Mouse (Mus musculus) forebrain, embryonic 14.5 days (tissue): ENCODE measurements at regions not wholly inside any gene's neighbourhood (a gene's known extent, or its start where the extent isn't known, plus 50 kb on each side); places are given as distances from the start of the nearest gene placed in this dataset.

Source experiments
- ATAC-seq: fragments of 200-750 bp; cut with Nextera tagmentation; 2 replicates; pipeline ENCODE4 v1.8.0; 2017; ENCODE audit warnings: mild to moderate bottlenecking, moderate library complexity
- DNase-seq: peaks from one replicate; pipeline ENCODE4 v3.0.0-alpha.2; 2015; ENCODE audit warnings: low spot score
- H3K27ac ChIP-seq: fragments of 300-500 bp; sonication (generic); 2 replicates; pipeline ENCODE4 v1.5.1; 2014; ENCODE audit warnings: low read depth, mild to moderate bottlenecking, control low read depth, low read length, moderate library complexity
- H3K27me3 ChIP-seq: fragments of 300-500 bp; sonication (generic); replicated peaks from 2 replicates; pipeline ENCODE4 v1.6.1; 2014; ENCODE audit warnings: low read length, control low read depth, mixed read lengths; ENCODE audit not compliant: control insufficient read depth, insufficient read depth
- H3K36me3 ChIP-seq: fragments of 300-500 bp; sonication (generic); 2 replicates; pipeline ENCODE4 v1.6.1; 2014; ENCODE audit warnings: low read length, control low read depth; ENCODE audit not compliant: control insufficient read depth, insufficient read depth
- H3K4me1 ChIP-seq: fragments of 300-500 bp; sonication (generic); 2 replicates; pipeline ENCODE4 v1.6.1; 2014; ENCODE audit warnings: antibody characterized with exemption, low read length, control low read depth; ENCODE audit not compliant: control insufficient read depth, insufficient read depth
- H3K4me2 ChIP-seq: fragments of 300-500 bp; sonication (generic); 2 replicates; pipeline ENCODE4 v1.6.1; 2014; ENCODE audit warnings: mild to moderate bottlenecking, control low read depth, low read length
- H3K4me3 ChIP-seq: fragments of 300-500 bp; sonication (generic); 2 replicates; pipeline ENCODE4 v1.5.1; 2014; ENCODE audit warnings: low read depth, low read length, control low read depth
- H3K9ac ChIP-seq: fragments of 300-500 bp; sonication (generic); 2 replicates; pipeline ENCODE4 v1.6.1; 2014; ENCODE audit warnings: mild to moderate bottlenecking, low read length, control low read depth, moderate library complexity
- H3K9me3 ChIP-seq: fragments of 300-500 bp; sonication (generic); replicated peaks from 2 replicates; pipeline ENCODE4 v1.6.1; 2016; ENCODE audit warnings: low read length, control low read depth, mixed read lengths; ENCODE audit not compliant: control insufficient read depth
- WGBS: fragments of 180-500 bp; shearing (Covaris S2); extraction: QIAGEN DNeasy Blood & Tissue Kit; methylation state at CpG from one replicate; pipeline ENCODE4 v1.1.7; 2014; 5-methylcytosine and 5-hydroxymethylcytosine counted together

GRCm38 (mm10) chr15:7597805-7598204 is 199.6 kb upstream of the Egflam start:
- H3K27ac ChIP-seq, result no peak overlapping the region
- no peak overlapping the region for H3K9ac ChIP-seq
- DNase-seq, result no peak
- H3K9me3 ChIP-seq, result no peaks in the 10 kb centered on the region
- no peak for ATAC-seq
- H3K36me3 ChIP-seq, result no peaks in the 10 kb centered on the region
- H3K4me1 ChIP-seq, result no peaks in the 10 kb centered on the region
- H3K4me2 ChIP-seq, result no peak overlapping the region
- H3K4me3 ChIP-seq, result no peak overlapping the region
- no peaks in the 10 kb centered on the region for H3K27me3 ChIP-seq

- no peaks in the 10 kb centered on the region for H3K4me1 ChIP-seq
- H3K36me3 ChIP-seq, result no peaks in the 10 kb centered on the region
- no peaks in the 10 kb centered on the region for H3K27me3 ChIP-seq
- no peak overlapping the region for H3K9ac ChIP-seq
- no peak overlapping the region for H3K4me3 ChIP-seq
- H3K27ac ChIP-seq, result no peak overlapping the region
- ATAC-seq (no peak), DNase-seq (no peak)
- H3K9me3 ChIP-seq, result no peaks in the 10 kb centered on the region
- H3K4me2 ChIP-seq, result no peak overlapping the region
- 89% methylated on average over 2 of the region's 2 CpGs for WGBS
Observed at GRCm38 (mm10) chr15:7601540-7601939, 203.3 kb upstream of the Egflam start.

GRCm38 (mm10) chr15:7604847-7605246 is 205.8 kb upstream of the Gdnf start:
- Histone ChIP-seq H3K4me3 (no peak overlapping the region), H3K4me2 (no peak overlapping the region), H3K36me3 (no peaks in the 10 kb centered on the region), H3K27me3 (no peaks in the 10 kb centered on the region), H3K9ac (no peak overlapping the region), H3K27ac (no peak overlapping the region), H3K9me3 (no peaks in the 10 kb centered on the region), H3K4me1 (no peaks in the 10 kb centered on the region)
- ATAC-seq (no peak), DNase-seq (no peak)
- WGBS, result 91% methylated on average over 3 of the region's 3 CpGs

- H3K36me3 ChIP-seq, result no peaks in the 10 kb centered on the region
- no peaks in the 10 kb centered on the region for H3K27me3 ChIP-seq
- ATAC-seq (no peak), DNase-seq (no peak)
- no peaks in the 10 kb centered on the region for H3K9me3 ChIP-seq
- H3K4me3 ChIP-seq, result no peak overlapping the region
- no peak overlapping the region for H3K9ac ChIP-seq
- H3K27ac ChIP-seq, result no peak overlapping the region
- no peak overlapping the region for H3K4me2 ChIP-seq
- no peaks in the 10 kb centered on the region for H3K4me1 ChIP-seq
- 70% methylated on average over 2 of the region's 2 CpGs for WGBS
Observed at GRCm38 (mm10) chr15:7617954-7618353, 192.7 kb upstream of the Gdnf start.

GRCm38 (mm10) chr15:7623026-7623425 is 187.6 kb upstream of the Gdnf start:
- Histone ChIP-seq H3K36me3 (no peaks in the 10 kb centered on the region), H3K4me3 (no peak overlapping the region), H3K27me3 (no peaks in the 10 kb centered on the region), H3K4me2 (no peak overlapping the region), H3K4me1 (no peaks in the 10 kb centered on the region), H3K27ac (no peak overlapping the region), H3K9ac (no peak overlapping the region), H3K9me3 (no peaks in the 10 kb centered on the region)
- ATAC-seq, result no peak
- WGBS, result 85% methylated on average over 2 of the region's 2 CpGs
- no peak for DNase-seq

GRCm38 (mm10) chr15:7624689-7625472 is 185.8 kb upstream of the Gdnf start:
- 77% methylated on average over 6 of the region's 6 CpGs for WGBS
- Histone ChIP-seq H3K9ac (no peak overlapping the region), H3K36me3 (no peaks in the 10 kb centered on the region), H3K4me3 (no peak overlapping the region), H3K27ac (no peak overlapping the region), H3K9me3 (no peaks in the 10 kb centered on the region), H3K4me1 (no peaks in the 10 kb centered on the region), H3K4me2 (no peak overlapping the region), H3K27me3 (no peaks in the 10 kb centered on the region)
- DNase-seq (no peak), ATAC-seq (no peak)

- WGBS, result 90% methylated on average over 4 of the region's 4 CpGs
- H3K4me2 ChIP-seq, result no peak overlapping the region
- no peaks in the 10 kb centered on the region for H3K4me1 ChIP-seq
- H3K27me3 ChIP-seq, result no peaks in the 10 kb centered on the region
- no peak overlapping the region for H3K27ac ChIP-seq
- ATAC-seq, result no peak
- no peak for DNase-seq
- no peak overlapping the region for H3K4me3 ChIP-seq
- H3K36me3 ChIP-seq, result no peaks in the 10 kb centered on the region
- no peaks in the 10 kb centered on the region for H3K9me3 ChIP-seq
- H3K9ac ChIP-seq, result no peak overlapping the region
Observed at GRCm38 (mm10) chr15:7629826-7630225, 180.8 kb upstream of the Gdnf start.

- 63% methylated on average over 8 of the region's 8 CpGs for WGBS
- Histone ChIP-seq H3K36me3 (no peaks in the 10 kb centered on the region), H3K9me3 (no peaks in the 10 kb centered on the region), H3K4me1 (no peaks in the 10 kb centered on the region), H3K27ac (no peak overlapping the region), H3K4me2 (no peak overlapping the region), H3K27me3 (no peaks in the 10 kb centered on the region), H3K4me3 (no peak overlapping the region), H3K9ac (no peak overlapping the region)
- ATAC-seq (no peak), DNase-seq (no peak)
Observed at GRCm38 (mm10) chr15:7635234-7635633, 175.4 kb upstream of the Gdnf start.

GRCm38 (mm10) chr15:7639444-7639843 is 171.2 kb upstream of the Gdnf start:
- H3K36me3 ChIP-seq, result no peaks in the 10 kb centered on the region
- DNase-seq (no peak), ATAC-seq (no peak)
- no peaks in the 10 kb centered on the region for H3K4me1 ChIP-seq
- 89% methylated on average over 6 of the region's 6 CpGs for WGBS
- H3K27me3 ChIP-seq, result no peaks in the 10 kb centered on the region
- H3K4me3 ChIP-seq, result no peak overlapping the region
- no peak overlapping the region for H3K4me2 ChIP-seq
- no peaks in the 10 kb centered on the region for H3K9me3 ChIP-seq
- no peak overlapping the region for H3K27ac ChIP-seq
- no peak overlapping the region for H3K9ac ChIP-seq
